8 mouse cellular contexts compared by ENCODE assay signal in genomic region chr9:108936418-108937364, GRCm38 (mm10). TPM values are rescaled to one million over a fixed set of nuclear protein-coding genes. Genes with fewer than 3 reads are reported as not detected.
DNase-seq lines count a peak whose midpoint lies in the region; ATAC-seq and TF ChIP-seq lines count a peak whose summit lies in the region.

TSS of gene Uqcrc1 (plus strand) at chr9:108936633.

- H3K4me1 ChIP-seq in bone marrow macrophage, adult 2 months (ENCODE audit: control insufficient read depth, insufficient read depth, low read length): 0 out of 2 replicates have a peak, but pooled peaks cover 2% of the 10 kb centered on the region
- no peaks in the 10 kb centered on the region for H3K4me1 ChIP-seq in embryonic fibroblast, embryonic 13.5 days (ENCODE audit: control insufficient read depth, insufficient read depth, low read length)
- H3K4me1 ChIP-seq in kidney, embryonic 14.5 days (ENCODE audit: control insufficient read depth, insufficient read depth, low read length): peaks cover 4% of the 10 kb centered on the region
- peaks cover 6% of the 10 kb centered on the region for H3K4me1 ChIP-seq in limb, embryonic 15.5 days

- peak within 1 kb of the TSS; percentile 93 for H3K4me3 ChIP-seq in bone marrow macrophage, adult 2 months (ENCODE audit: insufficient read depth, low read length)
- peak within 1 kb of the TSS; percentile 71 for H3K4me3 ChIP-seq in embryonic fibroblast, embryonic 13.5 days (ENCODE audit: insufficient read depth, low read length)
- peak within 1 kb of the TSS; percentile 94 for H3K4me3 ChIP-seq in kidney, embryonic 14.5 days (ENCODE audit: low read length)
- H3K4me3 ChIP-seq in limb, embryonic 15.5 days: peak within 1 kb of the TSS; percentile 70

- peak within 1 kb of the TSS; percentile 80 for H3K9ac ChIP-seq in kidney, embryonic 14.5 days (ENCODE audit: low read depth, low read length)
- peak within 1 kb of the TSS; percentile 82 for H3K9ac ChIP-seq in limb, embryonic 15.5 days

- H3K4me2 ChIP-seq in kidney, embryonic 14.5 days (replicated peaks; ENCODE audit: low read depth, low read length): peak within 1 kb of the TSS; percentile 72
- H3K4me2 ChIP-seq in limb, embryonic 15.5 days: peak within 1 kb of the TSS; percentile 51

- ATAC-seq in kidney, embryonic 14.5 days (ENCODE audit: low FRiP score, low TSS enrichment): peak; percentile 93
- ATAC-seq in limb, embryonic 15.5 days (ENCODE audit: insufficient number of reproducible peaks, low FRiP score, low TSS enrichment, low read depth): peak; percentile 85

- H3K27ac ChIP-seq in bone marrow macrophage, adult 2 months (ENCODE audit: insufficient read depth, low read depth, low read length): peak within 1 kb of the TSS; percentile 56
- H3K27ac ChIP-seq in embryonic fibroblast, embryonic 13.5 days (ENCODE audit: insufficient read depth, low read length): no peak within 1 kb of the TSS
- no peak within 1 kb of the TSS for H3K27ac ChIP-seq in kidney, embryonic 14.5 days (ENCODE audit: low read depth, low read length)
- 0 out of 2 replicates have a peak within 1 kb of the TSS, but pooled peaks have one; percentile 51 for H3K27ac ChIP-seq in limb, embryonic 15.5 days

- peak; percentile 99 for DNase-seq in A20 (ENCODE audit: low read depth, low spot score)
- DNase-seq in heart, adult 9 months (ENCODE audit: low spot score in 2 of 2): peak; percentile 88 to 93
- DNase-seq in monocyte, adult 2 months (ENCODE audit: low read depth in 1 of 2, low spot score in 2 of 2): peak; percentile 86 to 89
- peak; percentile 93 to 94 for DNase-seq in spleen, postnatal 36 days (ENCODE audit: low spot score in 2 of 2)

- H3K9me3 ChIP-seq in kidney, embryonic 14.5 days (ENCODE audit: control insufficient read depth, low read length): no peaks in the 10 kb centered on the region
- no peaks in the 10 kb centered on the region for H3K9me3 ChIP-seq in limb, embryonic 15.5 days

- TF ChIP-seq POLR2A in bone marrow macrophage, adult 2 months (IDR thresholded peaks at IDR 0.05; ENCODE audit: borderline replicate concordance, low read depth, low read length): no peak
- peak; percentile 98 for TF ChIP-seq POLR2A in embryonic fibroblast, embryonic 13.5 days (IDR thresholded peaks at IDR 0.05; ENCODE audit: low read depth, low read length)

- 1% methylated on average over 58 of the region's 58 CpGs for WGBS in kidney, embryonic 14.5 days
- WGBS in limb, embryonic 15.5 days: 1% methylated on average over 57 of the region's 58 CpGs

- peaks cover 30% of the 10 kb centered on the region for H3K36me3 ChIP-seq in kidney, embryonic 14.5 days (ENCODE audit: control insufficient read depth, insufficient read depth, low read length)
- H3K36me3 ChIP-seq in limb, embryonic 15.5 days: peaks cover 35% of the 10 kb centered on the region

- H3K27me3 ChIP-seq in kidney, embryonic 14.5 days (ENCODE audit: control insufficient read depth, insufficient read depth, low read length): no peaks in the 10 kb centered on the region
- H3K27me3 ChIP-seq in limb, embryonic 15.5 days: no peaks in the 10 kb centered on the region

- peak; percentile 67 for TF ChIP-seq CTCF in bone marrow macrophage, adult 2 months (IDR thresholded peaks at IDR 0.05; ENCODE audit: low read depth, low read length)
- peak; percentile 82; the same call in 1 of the 2 replicates for TF ChIP-seq CTCF in embryonic fibroblast, embryonic 13.5 days (IDR thresholded peaks at IDR 0.05; ENCODE audit: borderline replicate concordance, insufficient read depth, low read length)

RNA-seq across cellular contexts. Expression of gene Uqcrc1, which starts in this region (rescaled TPM):
- 116 and 123 TPM in 2 replicates for polyA plus RNA-seq in bone marrow macrophage, adult 2 months (2012; ENCODE audit: insufficient read depth, insufficient read length, missing spikeins)
- 165 and 176 TPM in 2 replicates for polyA plus RNA-seq in embryonic fibroblast, embryonic 13.5 days (2011; ENCODE audit: insufficient read length, low read depth, missing spikeins)
- 482 and 520 TPM in 2 replicates for polyA plus RNA-seq in kidney, embryonic 14.5 days (2014; fragmentation: Nextera tagmentation; extraction: Ambion mirVana)
- polyA plus RNA-seq in limb, embryonic 15.5 days (2015; fragmentation: Nextera tagmentation; extraction: Ambion mirVana): 427 and 499 TPM in 2 replicates

Comparison
In these comparisons a context has a peak if more than half of its experiments do, and no peak if none do; other contexts are left out.
1. H3K27ac ChIP-seq: peak in bone marrow macrophage, adult 2 months (single experiment) and limb, embryonic 15.5 days (single experiment); none in embryonic fibroblast, embryonic 13.5 days (single experiment) and kidney, embryonic 14.5 days (single experiment).
2. Peak in every context shown above with its lines, with median percentiles within 50 percentile points of each other: DNase-seq and H3K4me3 ChIP-seq.